Mouse (Mus musculus) thymus, adult 2 months (tissue): Measurements from ENCODE around the gene Cer1.

Experiments
- CTCF ChIP-seq: fragments of 200-500 bp; IDR thresholded peaks from 2 replicates; pipeline ENCODE4 v1.5.1; 2012; ENCODE audit warnings: mild to moderate bottlenecking, control low read depth, low read length, moderate library complexity, borderline replicate concordance; ENCODE audit not compliant: control insufficient read depth, poor library complexity, insufficient read depth; ENCODE audit errors: extremely low read depth
- POLR2A ChIP-seq: fragments of 200-500 bp; IDR thresholded peaks from 2 replicates; pipeline ENCODE4 v1.6.1; 2012; ENCODE audit warnings: mild to moderate bottlenecking, low read length, control low read depth, moderate library complexity; ENCODE audit not compliant: control insufficient read depth, poor library complexity, insufficient read depth; ENCODE audit errors: extremely low read depth

GRCm38 (mm10) chr4:82933698-82934210 lies 48.8 kb upstream of the Cer1 start:
- TF ChIP-seq POLR2A: no peak
- no peak for TF ChIP-seq CTCF
